Mouse (Mus musculus) forebrain, embryonic 11.5 days (tissue): ENCODE results near the gene Gm11549. TPM values are rescaled to one million over a fixed set of nuclear protein-coding genes. Genes with fewer than 3 reads are reported as not detected.

ENCODE experiments used
- ATAC-seq: fragments of 200-750 bp; cut with Nextera tagmentation; replicated peaks from 2 replicates; pipeline ENCODE4 v1.8.0; 2017; ENCODE audit warnings: moderate TSS enrichment; ENCODE audit not compliant: low FRiP score
- DNase-seq: peaks from one replicate; pipeline ENCODE4 v3.0.0-alpha.2; 2017; ENCODE audit warnings: low spot score
- H3K27ac ChIP-seq: fragments of 300-500 bp; sonication (generic); 2 replicates; pipeline ENCODE4 v1.5.1; 2014; ENCODE audit warnings: low read depth, low read length
- H3K27me3 ChIP-seq: fragments of 300-500 bp; sonication (generic); 2 replicates; pipeline ENCODE4 v1.6.1; 2014; ENCODE audit warnings: mild to moderate bottlenecking, low read length, mixed read lengths; ENCODE audit not compliant: control insufficient read depth, insufficient read depth
- H3K36me3 ChIP-seq: fragments of 300-500 bp; sonication (generic); 2 replicates; pipeline ENCODE4 v1.6.1; 2014; ENCODE audit warnings: mild to moderate bottlenecking, low read length, moderate library complexity, mixed read lengths; ENCODE audit not compliant: control insufficient read depth, insufficient read depth
- H3K4me1 ChIP-seq: fragments of 300-500 bp; sonication (generic); replicated peaks from 2 replicates; pipeline ENCODE4 v1.6.1; 2014; ENCODE audit warnings: low read length, mixed read lengths; ENCODE audit not compliant: control insufficient read depth, insufficient read depth
- H3K4me2 ChIP-seq: fragments of 300-500 bp; sonication (generic); 2 replicates; pipeline ENCODE4 v1.6.1; 2014; ENCODE audit warnings: low read depth, mild to moderate bottlenecking, low read length, moderate library complexity, mixed read lengths; ENCODE audit not compliant: severe bottlenecking
- H3K4me3 ChIP-seq: fragments of 300-500 bp; sonication (generic); 2 replicates; pipeline ENCODE4 v1.5.1; 2014; ENCODE audit warnings: low read depth, low read length
- H3K9ac ChIP-seq: fragments of 300-500 bp; sonication (generic); 2 replicates; pipeline ENCODE4 v1.6.1; 2014; ENCODE audit warnings: low read length
- H3K9me3 ChIP-seq: fragments of 300-500 bp; sonication (generic); 2 replicates; pipeline ENCODE4 v1.6.1; 2016; ENCODE audit warnings: low read length, mixed read lengths; ENCODE audit not compliant: control insufficient read depth
- WGBS: fragments of 180-500 bp; shearing (Covaris S2); extraction: QIAGEN DNeasy Blood & Tissue Kit; methylation state at CpG from one replicate; pipeline ENCODE4 v1.1.7; 2014; 5-methylcytosine and 5-hydroxymethylcytosine counted together
- polyA plus RNA-seq: library from polyadenylated mRNA; unstranded; fragments of >200 nt; fragmentation: Nextera tagmentation; extraction: Ambion mirVana; gene quantifications from 2 replicates; pipeline ENCODE4 v1.2.1, GENCODE M21; 2014

The Gm11549 gene
- 0.64 and 0.99 TPM in 2 replicates for polyA plus RNA-seq

GRCm38 (mm10) chr3:36521073-36522060 is at the start of gene Gm11549:
Gene Gm11549 (minus strand): TSS chr3:36521813.
- H3K4me3 ChIP-seq = peak within 1 kb of the TSS; percentile 55
- no peaks in the 10 kb centered on the region for H3K9me3 ChIP-seq
- ATAC-seq (peak; percentile 74), DNase-seq (peak; percentile 66)
- under 1% methylated on average over 51 of the region's 51 CpGs for WGBS
- H3K4me1 ChIP-seq = 0 out of 2 replicates have a peak, but pooled peaks cover 5% of the 10 kb centered on the region
- H3K36me3 ChIP-seq = no peaks in the 10 kb centered on the region
- no peak within 1 kb of the TSS for H3K27ac ChIP-seq
- peak within 1 kb of the TSS; percentile 98 for H3K4me2 ChIP-seq
- H3K27me3 ChIP-seq = peaks cover 15% of the 10 kb centered on the region
- peak within 1 kb of the TSS; percentile 61 for H3K9ac ChIP-seq

GRCm38 (mm10) chr3:36569836-36570235 is 48.2 kb upstream of the Gm11549 start:
- ATAC-seq (no peak), DNase-seq (no peak)
- H3K4me2 ChIP-seq = peak overlapping the region; percentile 78
- H3K27me3 ChIP-seq = no peaks in the 10 kb centered on the region
- H3K9ac ChIP-seq = peak overlapping the region; percentile 95
- H3K36me3 ChIP-seq = peaks cover 20% of the 10 kb centered on the region
- H3K4me3 ChIP-seq = peak overlapping the region; percentile 87
- H3K9me3 ChIP-seq = no peaks in the 10 kb centered on the region
- H3K4me1 ChIP-seq = peaks cover 9% of the 10 kb centered on the region; the same call in 1 of the 2 replicates
- no peak overlapping the region for H3K27ac ChIP-seq
- WGBS = 91% methylated on average over 5 of the region's 5 CpGs

- no peak overlapping the region for H3K27ac ChIP-seq
- no peaks in the 10 kb centered on the region for H3K9me3 ChIP-seq
- H3K27me3 ChIP-seq = no peaks in the 10 kb centered on the region
- peaks cover 16% of the 10 kb centered on the region for H3K36me3 ChIP-seq
- H3K4me2 ChIP-seq = no peak overlapping the region
- ATAC-seq (no peak), DNase-seq (no peak)
- H3K4me3 ChIP-seq = no peak overlapping the region
- no peaks in the 10 kb centered on the region for H3K4me1 ChIP-seq
- WGBS = 95% methylated on average over 3 of the region's 3 CpGs
- no peak overlapping the region for H3K9ac ChIP-seq
These were observed 42.1 kb upstream of the Gm11549 start for GRCm38 (mm10) chr3:36563666-36564065.

- ATAC-seq (no peak), DNase-seq (no peak)
- WGBS = 82% methylated on average over 4 of the region's 4 CpGs
- Histone ChIP-seq H3K27me3 (no peaks in the 10 kb centered on the region), H3K4me1 (no peaks in the 10 kb centered on the region), H3K9me3 (no peaks in the 10 kb centered on the region), H3K4me2 (no peak overlapping the region), H3K36me3 (peaks cover 13% of the 10 kb centered on the region), H3K9ac (no peak overlapping the region), H3K4me3 (no peak overlapping the region), H3K27ac (no peak overlapping the region)
These were observed 38.0 kb upstream of the Gm11549 start for GRCm38 (mm10) chr3:36559606-36560005.

GRCm38 (mm10) chr3:36557601-36558000 is 36.0 kb upstream of the Gm11549 start:
- DNase-seq (no peak), ATAC-seq (no peak)
- no peaks in the 10 kb centered on the region for H3K9me3 ChIP-seq
- H3K4me2 ChIP-seq = no peak overlapping the region
- no peaks in the 10 kb centered on the region for H3K4me1 ChIP-seq
- H3K27ac ChIP-seq = no peak overlapping the region
- no peak overlapping the region for H3K9ac ChIP-seq
- no peaks in the 10 kb centered on the region for H3K27me3 ChIP-seq
- no peak overlapping the region for H3K4me3 ChIP-seq
- H3K36me3 ChIP-seq = peaks cover 13% of the 10 kb centered on the region
- 93% methylated on average over 1 of the region's 1 CpGs for WGBS

GRCm38 (mm10) chr3:36552406-36553047 is 30.9 kb upstream of the Gm11549 start, which contains the start of gene Exosc9:
Gene Exosc9 (plus strand): TSS chr3:36552606.
- Histone ChIP-seq H3K36me3 (peaks cover 13% of the 10 kb centered on the region), H3K4me1 (peaks cover 3% of the 10 kb centered on the region), H3K4me2 (peak within 1 kb of the TSS; percentile 76), H3K4me3 (peak within 1 kb of the TSS; percentile 61), H3K27ac (peak within 1 kb of the TSS; percentile 89), H3K9me3 (no peaks in the 10 kb centered on the region), H3K27me3 (no peaks in the 10 kb centered on the region), H3K9ac (peak within 1 kb of the TSS; percentile 67)
- under 1% methylated on average over 39 of the region's 39 CpGs for whole genome bisulfite sequencing
- DNase-seq (peak; percentile 97), ATAC-seq (peak; percentile 94)

- no peak for DNase-seq
- H3K27me3 ChIP-seq = no peaks in the 10 kb centered on the region
- peaks cover 8% of the 10 kb centered on the region for H3K36me3 ChIP-seq
- WGBS = 19% methylated on average over 12 of the region's 12 CpGs
- peak; percentile 40 for ATAC-seq
- peak overlapping the region; percentile 67 for H3K9ac ChIP-seq
- peak overlapping the region; percentile 61 for H3K4me3 ChIP-seq
- H3K4me2 ChIP-seq = peak overlapping the region; percentile 76
- peak overlapping the region; percentile 89 for H3K27ac ChIP-seq
- peaks cover 3% of the 10 kb centered on the region for H3K4me1 ChIP-seq
- H3K9me3 ChIP-seq = no peaks in the 10 kb centered on the region
These were observed 30.3 kb upstream of the Gm11549 start for GRCm38 (mm10) chr3:36551851-36552384.

GRCm38 (mm10) chr3:36551343-36551742 is 29.7 kb upstream of the Gm11549 start:
- Histone ChIP-seq H3K4me1 (peaks cover 3% of the 10 kb centered on the region), H3K4me2 (peak overlapping the region; percentile 76), H3K4me3 (peak overlapping the region; percentile 61; the same call in 1 of the 2 replicates), H3K27me3 (no peaks in the 10 kb centered on the region), H3K36me3 (peaks cover 8% of the 10 kb centered on the region), H3K9ac (peak overlapping the region; percentile 67), H3K9me3 (no peaks in the 10 kb centered on the region), H3K27ac (peak overlapping the region; percentile 89)
- 7% methylated on average over 9 of the region's 9 CpGs for WGBS
- ATAC-seq (peak; percentile 55), DNase-seq (peak; percentile 71)
